20 mouse cellular contexts compared by ENCODE assay signal in genomic region chr17:60937754-60938508, GRCm38 (mm10).
"Had no signal": no experiment of that assay in that cellular context is flagged by ENCODE, and none has a peak within 500 bp of the region (broad histone marks: within the 10 kb centered on the region; RNA-seq: fewer than 3 reads in every experiment).

No protein-coding gene starts in this region.

- DNase-seq: kidney, adult 9 months; kidney, postnatal 14 days; kidney, postnatal 4 days; left cerebral cortex, postnatal 4 days; liver, postnatal 0 days; lung, embryonic 14.5 days; retina, postnatal 1 day; right cerebral cortex, postnatal 25 days; spleen, adult 18-20 months; thymus, adult 18-20 months; thymus, postnatal 36 days had no signal

- H3K36me3 ChIP-seq: limb, embryonic 12.5 days; limb, embryonic 15.5 days; midbrain, embryonic 12.5 days; midbrain, embryonic 15.5 days; neural tube, embryonic 13.5 days had no signal

- H3K4me2 ChIP-seq: limb, embryonic 12.5 days; limb, embryonic 15.5 days; liver, embryonic 11.5 days; lung, embryonic 14.5 days; midbrain, embryonic 12.5 days; midbrain, embryonic 15.5 days; neural tube, embryonic 13.5 days had no signal

- H3K4me3 ChIP-seq: limb, embryonic 12.5 days; limb, embryonic 15.5 days; midbrain, embryonic 12.5 days; midbrain, embryonic 15.5 days; neural tube, embryonic 13.5 days had no signal

- H3K27ac ChIP-seq: limb, embryonic 12.5 days; limb, embryonic 15.5 days; liver, embryonic 14.5 days; macrophage; midbrain, embryonic 12.5 days; midbrain, embryonic 15.5 days; neural tube, embryonic 13.5 days had no signal

- ATAC-seq: liver, postnatal 0 days; lung, postnatal 0 days; midbrain, embryonic 15.5 days had no signal

- H3K4me1 ChIP-seq: limb, embryonic 12.5 days; limb, embryonic 15.5 days; midbrain, embryonic 12.5 days; midbrain, embryonic 15.5 days; neural tube, embryonic 13.5 days had no signal

- H3K27me3 ChIP-seq: limb, embryonic 12.5 days; limb, embryonic 15.5 days; midbrain, embryonic 12.5 days; midbrain, embryonic 15.5 days; neural tube, embryonic 13.5 days had no signal

- H3K9ac ChIP-seq: limb, embryonic 12.5 days; limb, embryonic 15.5 days; liver, embryonic 14.5 days; liver, postnatal 0 days; lung, embryonic 14.5 days; midbrain, embryonic 12.5 days; midbrain, embryonic 15.5 days; neural tube, embryonic 13.5 days had no signal

- H3K9me3 ChIP-seq: limb, embryonic 12.5 days; limb, embryonic 15.5 days; midbrain, embryonic 12.5 days; midbrain, embryonic 15.5 days; neural tube, embryonic 13.5 days had no signal
